Mouse (Mus musculus) lung, embryonic 14.5 days (tissue): ENCODE measurements around the gene Gm35549. TPM values are rescaled to one million over a fixed set of nuclear protein-coding genes. Genes with fewer than 3 reads are reported as not detected.

Experiments used
- ATAC-seq: fragments of 200-750 bp; cut with Nextera tagmentation; 2 replicates; pipeline ENCODE4 v1.8.0; 2017; ENCODE audit warnings: mild to moderate bottlenecking, moderate TSS enrichment, moderate library complexity; ENCODE audit not compliant: insufficient read depth
- DNase-seq: peaks from one replicate; pipeline ENCODE4 v3.0.0-alpha.2; 2015
- H3K27ac ChIP-seq: fragments of 300-500 bp; sonication (generic); 2 replicates; pipeline ENCODE4 v1.5.1; 2014; ENCODE audit warnings: low read depth, mild to moderate bottlenecking, moderate library complexity
- H3K27me3 ChIP-seq: fragments of 300-500 bp; sonication (generic); 2 replicates; pipeline ENCODE4 v1.6.1; 2014; ENCODE audit warnings: low read length, control low read depth; ENCODE audit not compliant: insufficient read depth
- H3K36me3 ChIP-seq: fragments of 300-500 bp; sonication (generic); 2 replicates; pipeline ENCODE4 v1.6.1; 2014; ENCODE audit warnings: control low read depth; ENCODE audit not compliant: insufficient read depth
- H3K4me1 ChIP-seq: fragments of 300-500 bp; sonication (generic); 2 replicates; pipeline ENCODE4 v1.6.1; 2014; ENCODE audit warnings: antibody characterized with exemption, control low read depth; ENCODE audit not compliant: insufficient read depth
- H3K4me2 ChIP-seq: fragments of 300-500 bp; sonication (generic); 2 replicates; pipeline ENCODE4 v1.6.1; 2014; ENCODE audit warnings: mild to moderate bottlenecking
- H3K4me3 ChIP-seq: fragments of 300-500 bp; sonication (generic); 2 replicates; pipeline ENCODE4 v1.5.1; 2014; ENCODE audit warnings: low read depth, low read length
- H3K9ac ChIP-seq: fragments of 300-500 bp; sonication (generic); 2 replicates; pipeline ENCODE4 v1.6.1; 2014
- H3K9me3 ChIP-seq: fragments of 300-500 bp; sonication (generic); 2 replicates; pipeline ENCODE4 v1.6.1; 2016; ENCODE audit warnings: low read depth, low read length, control low read depth
- CTCF ChIP-seq: IDR thresholded peaks from 2 replicates; pipeline ENCODE4 v1.5.1; 2016; ENCODE audit warnings: antibody characterized with exemption, low read depth
- WGBS: fragments of 180-500 bp; shearing (Covaris S2); extraction: QIAGEN DNeasy Blood & Tissue Kit; methylation state at CpG from one replicate; pipeline ENCODE4 v1.1.7; 2014; 5-methylcytosine and 5-hydroxymethylcytosine counted together
- polyA plus RNA-seq: library from polyadenylated mRNA; unstranded; fragments of >200 nt; fragmentation: Nextera tagmentation; extraction: Ambion mirVana; gene quantifications from 2 replicates; pipeline ENCODE4 v1.2.1, GENCODE M21; 2014

The Gm35549 gene
- polyA plus RNA-seq, 1 experiment from 2014 or later, result 0.75 TPM

DNA sequence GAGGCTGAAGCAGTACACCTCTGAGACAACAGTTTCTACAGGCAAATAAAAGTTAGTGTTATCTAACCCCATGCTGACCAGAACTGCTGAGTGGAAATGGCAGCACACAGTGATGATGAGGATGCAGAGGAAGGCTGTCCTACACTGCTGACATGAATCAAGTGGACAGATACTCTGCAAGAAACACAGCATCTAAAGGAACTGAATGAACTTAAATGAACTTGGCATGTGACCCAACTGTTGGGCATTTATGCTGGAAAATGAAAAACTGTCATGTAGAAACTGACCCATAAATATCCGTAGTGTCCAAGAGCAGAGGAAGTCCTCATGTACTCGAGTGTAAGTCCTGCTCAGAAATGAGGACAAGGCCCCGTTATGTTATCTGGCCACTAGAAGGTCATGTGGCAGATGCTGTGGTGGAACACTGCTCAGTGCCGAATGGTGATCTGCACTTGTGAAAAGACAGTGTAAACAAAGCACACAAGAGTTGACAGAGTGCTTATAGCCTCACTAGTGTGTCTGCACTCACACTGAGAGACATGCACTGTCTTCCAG is 13.9 kb downstream of the Gm35549 start:
- no peak for TF ChIP-seq CTCF
- WGBS, result 41% methylated on average over 4 of the region's 4 CpGs

DNA sequence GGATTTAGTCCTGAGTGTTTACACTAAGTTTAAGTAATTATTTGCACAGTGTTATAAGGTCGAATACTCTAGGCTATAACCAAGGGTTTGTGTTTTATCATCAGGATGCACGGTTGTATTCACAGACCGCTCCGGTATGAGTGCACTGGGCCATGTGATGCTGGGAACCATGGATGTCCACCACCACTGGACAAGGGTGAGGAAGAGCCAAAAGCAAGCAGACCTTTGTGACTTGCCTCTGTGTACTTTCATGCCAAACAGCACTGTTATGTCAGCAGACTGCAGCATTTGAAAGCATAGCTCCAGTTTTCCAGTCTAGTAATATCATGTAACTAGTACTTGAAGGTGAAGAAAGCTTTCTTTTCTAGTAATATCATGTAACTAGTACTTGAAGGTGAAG is 17.1 kb downstream of the Gm35549 start:
- no peak for TF ChIP-seq CTCF
- H3K9ac ChIP-seq, result no peak overlapping the region
- no peaks in the 10 kb centered on the region for H3K27me3 ChIP-seq
- no peak overlapping the region for H3K27ac ChIP-seq
- DNase-seq (no peak), ATAC-seq (no peak)
- no peak overlapping the region for H3K4me3 ChIP-seq
- 69% methylated on average over 4 of the region's 4 CpGs for WGBS
- H3K36me3 ChIP-seq, result peaks cover 29% of the 10 kb centered on the region
- no peak overlapping the region for H3K4me2 ChIP-seq
- H3K9me3 ChIP-seq, result no peaks in the 10 kb centered on the region
- no peaks in the 10 kb centered on the region for H3K4me1 ChIP-seq

More for the DNA sequence above, 13.9 kb downstream of the Gm35549 start:
- Histone ChIP-seq H3K36me3 (peaks cover 25% of the 10 kb centered on the region), H3K9ac (no peak overlapping the region), H3K4me1 (no peaks in the 10 kb centered on the region), H3K27ac (no peak overlapping the region), H3K27me3 (no peaks in the 10 kb centered on the region), H3K9me3 (no peaks in the 10 kb centered on the region), H3K4me3 (no peak overlapping the region), H3K4me2 (no peak overlapping the region)
- DNase-seq (no peak), ATAC-seq (no peak)

DNA sequence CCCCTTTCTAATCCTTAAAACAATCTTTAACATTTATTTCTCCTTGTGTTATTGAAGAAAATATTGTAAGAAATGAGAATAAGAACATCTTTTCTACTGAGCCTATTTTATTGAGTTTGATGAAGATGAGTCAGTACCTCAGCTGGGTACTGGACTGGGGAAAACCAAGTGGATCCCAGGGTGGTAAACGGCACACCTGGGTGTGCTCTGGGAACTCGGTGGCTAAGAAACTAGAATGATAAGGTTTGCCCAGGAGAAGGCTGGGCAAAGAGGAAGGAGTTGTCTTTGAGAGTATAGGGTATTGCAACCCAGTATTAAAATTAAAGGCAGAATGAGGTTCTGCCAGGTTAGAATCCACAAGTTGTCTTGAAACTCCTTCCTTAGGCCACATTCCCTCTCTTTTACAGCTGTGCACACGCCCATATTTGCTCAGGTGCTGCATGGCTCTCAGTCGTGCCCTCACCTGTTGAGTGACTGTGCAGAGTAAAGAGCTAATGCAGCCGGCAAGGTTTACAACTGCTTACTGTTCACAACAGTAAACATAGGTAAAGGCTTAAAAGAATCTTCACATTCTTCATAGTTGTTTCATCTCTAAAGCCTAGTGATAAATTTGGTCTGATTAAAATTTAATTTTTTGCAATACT is 20.3 kb downstream of the Gm35549 start:
- H3K36me3 ChIP-seq, result peaks cover 38% of the 10 kb centered on the region

DNA sequence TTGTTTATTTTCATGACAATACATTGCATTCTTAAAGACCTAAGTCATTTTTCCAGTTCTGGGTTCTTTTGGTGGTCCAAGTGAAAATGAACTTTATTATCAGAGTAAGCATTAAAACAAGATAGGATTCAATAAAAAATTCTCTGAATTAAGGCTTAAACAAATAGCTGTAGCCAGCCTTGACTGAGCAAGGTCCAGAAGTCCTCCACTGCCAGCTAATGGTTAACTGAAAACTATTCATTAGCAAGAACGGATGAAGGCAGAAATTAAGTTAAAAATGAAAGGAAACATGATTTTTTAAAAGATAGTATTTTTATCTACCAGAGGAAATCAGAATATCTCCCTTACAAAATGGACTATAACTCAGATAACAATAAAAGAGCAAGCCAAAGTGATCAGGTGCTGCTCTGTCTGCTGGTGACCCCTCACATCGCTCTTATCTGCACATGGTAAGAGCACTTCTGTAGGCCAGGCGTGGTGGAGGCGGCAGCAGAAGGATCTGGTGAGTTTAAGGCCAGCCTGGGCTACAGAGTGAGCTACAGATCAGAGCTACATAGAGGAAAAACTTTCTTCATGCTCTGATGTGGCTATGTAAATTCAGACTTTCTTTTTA is 28.5 kb downstream of the Gm35549 start:
- no peak overlapping the region for H3K27ac ChIP-seq
- DNase-seq (no peak), ATAC-seq (no peak)
- H3K27me3 ChIP-seq, result no peaks in the 10 kb centered on the region
- H3K36me3 ChIP-seq, result peaks cover 13% of the 10 kb centered on the region
- TF ChIP-seq CTCF, result no peak
- 53% methylated on average over 4 of the region's 4 CpGs for WGBS
- H3K4me2 ChIP-seq, result no peak overlapping the region
- no peak overlapping the region for H3K4me3 ChIP-seq
- no peaks in the 10 kb centered on the region for H3K4me1 ChIP-seq
- no peaks in the 10 kb centered on the region for H3K9me3 ChIP-seq
- no peak overlapping the region for H3K9ac ChIP-seq

More for the DNA sequence above, 20.3 kb downstream of the Gm35549 start:
- DNase-seq, result peak; percentile 42
- Histone ChIP-seq H3K4me3 (no peak overlapping the region), H3K4me2 (no peak overlapping the region), H3K9me3 (no peaks in the 10 kb centered on the region), H3K4me1 (no peaks in the 10 kb centered on the region), H3K9ac (no peak overlapping the region), H3K27ac (0 out of 2 replicates have a peak overlapping the region, but pooled peaks have one; percentile 46), H3K27me3 (no peaks in the 10 kb centered on the region)
- ATAC-seq, result peak; percentile 69; the same call in 1 of the 2 replicates
- no peak for TF ChIP-seq CTCF
- WGBS, result 62% methylated on average over 5 of the region's 5 CpGs

DNA sequence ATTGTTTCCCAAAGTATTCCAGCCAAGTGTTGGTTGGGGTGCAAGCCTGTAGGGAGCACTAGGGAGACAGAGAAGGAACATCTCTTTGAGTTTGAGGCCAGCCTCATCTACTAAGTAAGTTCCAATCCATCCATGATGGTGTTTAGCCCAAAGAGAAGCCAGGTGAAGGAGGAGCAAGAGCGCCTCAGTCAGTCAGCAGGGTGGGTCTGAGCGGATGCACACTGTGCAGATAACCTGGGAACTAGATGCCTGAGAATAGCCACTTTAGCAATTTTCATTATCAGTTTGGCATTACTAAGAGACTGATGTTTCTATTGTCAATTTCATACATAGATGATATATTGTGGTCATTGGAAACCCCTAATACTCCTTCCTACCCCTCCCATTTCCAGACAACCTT is 29.1 kb downstream of the Gm35549 start:
- no peaks in the 10 kb centered on the region for H3K9me3 ChIP-seq
- no peak overlapping the region for H3K27ac ChIP-seq
- no peaks in the 10 kb centered on the region for H3K27me3 ChIP-seq
- peaks cover 7% of the 10 kb centered on the region; the same call in 1 of the 2 replicates for H3K36me3 ChIP-seq
- WGBS, result 95% methylated on average over 2 of the region's 2 CpGs
- no peaks in the 10 kb centered on the region for H3K4me1 ChIP-seq
- H3K9ac ChIP-seq, result no peak overlapping the region
- no peak for TF ChIP-seq CTCF
- DNase-seq (no peak), ATAC-seq (no peak)
- no peak overlapping the region for H3K4me3 ChIP-seq
- no peak overlapping the region for H3K4me2 ChIP-seq

DNA sequence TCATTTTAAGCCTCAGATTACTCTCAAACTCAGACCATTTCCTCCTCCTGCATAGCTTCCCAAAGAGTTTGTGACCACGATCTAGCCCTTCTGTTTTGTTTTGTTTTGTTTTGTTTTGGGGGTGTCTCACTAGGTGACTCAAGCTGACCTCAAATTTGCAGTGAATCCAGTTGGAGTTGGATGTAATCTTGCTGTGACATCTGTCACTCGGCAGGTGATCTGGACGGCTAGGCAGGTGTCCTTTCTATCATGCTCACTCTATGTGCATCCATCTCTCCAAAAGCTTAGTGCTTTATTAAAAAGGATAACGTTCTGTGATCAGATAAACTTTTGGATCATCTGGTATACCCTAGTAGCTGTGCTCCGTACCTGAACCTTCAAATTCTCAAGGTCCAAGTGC is 31.4 kb downstream of the Gm35549 start:
- Histone ChIP-seq H3K36me3 (0 out of 2 replicates have a peak, but pooled peaks cover 3% of the 10 kb centered on the region), H3K9me3 (no peaks in the 10 kb centered on the region), H3K27me3 (no peaks in the 10 kb centered on the region), H3K4me3 (no peak overlapping the region), H3K9ac (no peak overlapping the region), H3K4me1 (no peaks in the 10 kb centered on the region), H3K4me2 (no peak overlapping the region), H3K27ac (no peak overlapping the region)
- DNase-seq (no peak), ATAC-seq (no peak)
- TF ChIP-seq CTCF, result no peak
- WGBS, result 79% methylated on average over 5 of the region's 5 CpGs

DNA sequence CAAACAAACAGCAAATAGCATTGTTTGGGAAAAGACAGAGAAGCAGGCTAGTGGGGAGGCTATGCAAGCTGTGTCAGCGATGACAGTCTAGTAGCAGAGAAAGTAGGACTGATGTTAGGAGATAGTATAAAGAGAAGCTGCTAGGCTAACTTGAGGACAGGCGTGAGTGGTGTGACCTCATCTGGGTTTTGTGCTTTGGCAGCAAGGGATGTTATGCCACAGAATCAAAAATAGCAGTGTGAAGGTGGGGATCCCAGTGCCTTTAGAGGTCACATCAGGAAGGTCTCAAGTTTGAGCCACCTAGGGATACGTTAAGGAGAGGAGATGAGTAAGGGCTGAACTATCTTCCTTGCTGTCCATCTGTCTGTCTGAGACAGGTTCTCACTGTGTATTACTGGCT is 33.6 kb downstream of the Gm35549 start:
- H3K27ac ChIP-seq, result no peak overlapping the region
- no peak overlapping the region for H3K4me3 ChIP-seq
- 89% methylated on average over 3 of the region's 3 CpGs for WGBS
- peaks cover 8% of the 10 kb centered on the region; the same call in 1 of the 2 replicates for H3K4me1 ChIP-seq
- no peaks in the 10 kb centered on the region for H3K27me3 ChIP-seq
- H3K9me3 ChIP-seq, result no peaks in the 10 kb centered on the region
- no peak for DNase-seq
- TF ChIP-seq CTCF, result no peak
- no peak overlapping the region for H3K9ac ChIP-seq
- no peak overlapping the region for H3K4me2 ChIP-seq
- no peak for ATAC-seq
- 0 out of 2 replicates have a peak, but pooled peaks cover 3% of the 10 kb centered on the region for H3K36me3 ChIP-seq
